Comparison of ENCODE assay signal across 21 mouse cellular contexts in genomic region chr11:4069664-4070063, GRCm38 (mm10). TPM values are rescaled to one million over a fixed set of nuclear protein-coding genes. Genes with fewer than 3 reads are reported as not detected.
DNase-seq lines count a peak whose midpoint lies in the region; ATAC-seq and TF ChIP-seq lines count a peak whose summit lies in the region.
"Had no signal": no experiment of that assay in that cellular context is flagged by ENCODE, and none has a peak within 500 bp of the region (broad histone marks: within the 10 kb centered on the region; RNA-seq: fewer than 3 reads in every experiment).

No protein-coding gene starts in this region.

- no peak overlapping the region for H3K4me3 ChIP-seq in forebrain, postnatal 0 days (ENCODE audit: low read depth, low read length)
- H3K4me3 ChIP-seq: embryonic facial prominence, embryonic 13.5 days; heart, embryonic 12.5 days; left cerebral cortex, adult 2 months had no signal

- H3K4me1 ChIP-seq in forebrain, postnatal 0 days (ENCODE audit: insufficient read depth) = no peaks in the 10 kb centered on the region
- H3K4me1 ChIP-seq: embryonic facial prominence, embryonic 13.5 days; heart, embryonic 12.5 days had no signal

- no peaks in the 10 kb centered on the region for H3K36me3 ChIP-seq in forebrain, postnatal 0 days (ENCODE audit: insufficient read depth)
- H3K36me3 ChIP-seq: embryonic facial prominence, embryonic 13.5 days; heart, embryonic 12.5 days had no signal

- peak overlapping the region; percentile 47 for H3K27ac ChIP-seq in forebrain, postnatal 0 days (ENCODE audit: low read depth, low read length)
- H3K27ac ChIP-seq: embryonic facial prominence, embryonic 13.5 days; left cerebral cortex, adult 2 months; macrophage had no signal

- WGBS in forebrain, postnatal 0 days = 59% methylated on average over 1 of the region's 1 CpGs

- intact Hi-C loops in left cerebral cortex, postnatal 14 days (cut with DNase I) = no loop called here

- H3K9ac ChIP-seq in forebrain, postnatal 0 days = no peak overlapping the region
- H3K9ac ChIP-seq: embryonic facial prominence, embryonic 13.5 days; heart, embryonic 12.5 days had no signal

- no peak overlapping the region for H3K4me2 ChIP-seq in forebrain, postnatal 0 days (ENCODE audit: low read depth)
- H3K4me2 ChIP-seq: embryonic facial prominence, embryonic 13.5 days; heart, embryonic 12.5 days had no signal

- H3K27me3 ChIP-seq in forebrain, postnatal 0 days (ENCODE audit: insufficient read depth, low read length) = no peaks in the 10 kb centered on the region

- H3K9me3 ChIP-seq in forebrain, postnatal 0 days (ENCODE audit: low read length) = no peaks in the 10 kb centered on the region
- H3K9me3 ChIP-seq: embryonic facial prominence, embryonic 13.5 days; heart, embryonic 12.5 days had no signal

- no peak for DNase-seq in frontal cortex, postnatal 14 days (ENCODE audit: low spot score in 2 of 2)
- peak; percentile 49 to 72 for DNase-seq in left cerebral cortex, postnatal 14 days (ENCODE audit: low spot score in 2 of 2)
- no peak for DNase-seq in left cerebral cortex, adult 11 months (ENCODE audit: low spot score)
- DNase-seq in MN1 (ENCODE audit: low spot score) = peak; percentile 32
- DNase-seq in forebrain, postnatal 0 days = peak; percentile 74
- DNase-seq in adrenal gland, postnatal 36 days = no peak
- DNase-seq in ovary, postnatal 14 days (ENCODE audit: low spot score) = no peak
- DNase-seq: cerebellum, adult 18-20 months; gastrocnemius, postnatal 14 days; heart, postnatal 36 days; kidney, postnatal 10 days had no signal

- no peak for TF ChIP-seq CTCF in forebrain, postnatal 0 days (IDR thresholded peaks at IDR 0.05; ENCODE audit: low read depth)

- 0 out of 2 replicates have a peak, but pooled peaks have one; percentile 59 for ATAC-seq in frontal cortex, adult (ENCODE audit: low TSS enrichment)
- ATAC-seq in forebrain, postnatal 0 days = peak; percentile 98
- ATAC-seq: intestine, postnatal 0 days had no signal

RNA-seq across cellular contexts. Expression of gene Sec14l3, which starts 5.0 kb away (rescaled TPM):
- total RNA-seq in left cerebral cortex, postnatal 14 days (2021) = 1 to 10 TPM; 2.0 to 2.1 TPM
- total RNA-seq in forebrain, postnatal 0 days (2014; rRNA removed) = 3.6 and 4.7 TPM in 2 replicates
- 2.1 and 3.8 TPM in 2 replicates for polyA plus RNA-seq in forebrain, postnatal 0 days (2015; fragmentation: Nextera tagmentation; extraction: Ambion mirVana)
- not detected for total RNA-seq in adrenal gland, postnatal 36 days (2021)
- total RNA-seq: gastrocnemius, postnatal 14 days; heart, postnatal 36 days; monocyte, adult 5-6 weeks; neutrophil, adult 5-6 weeks had no signal
- polyA plus RNA-seq: embryonic facial prominence, embryonic 13.5 days; heart, embryonic 12.5 days; intestine, postnatal 0 days; limb, embryonic 14.5 days; liver, embryonic 16.5 days; macrophage had no signal

RNA-seq across cellular contexts. Expression of gene Mtfp1, which starts 25.6 kb away (rescaled TPM):
- total RNA-seq in left cerebral cortex, postnatal 14 days (2021) = 100 to 1,000 TPM; 103 to 106 TPM
- 10.1 and 11.8 TPM in 2 replicates for total RNA-seq in forebrain, postnatal 0 days (2014; rRNA removed)
- polyA plus RNA-seq in forebrain, postnatal 0 days (2015; fragmentation: Nextera tagmentation; extraction: Ambion mirVana) = 12.4 and 14.2 TPM in 2 replicates
- 10 to 100 TPM; 22.2 to 22.3 TPM for total RNA-seq in adrenal gland, postnatal 36 days (2021)
- total RNA-seq: neutrophil, adult 5-6 weeks had no signal

RNA-seq across cellular contexts. Expression of gene Sec14l4, which starts 38.4 kb away (rescaled TPM):
- total RNA-seq in left cerebral cortex, postnatal 14 days (2021) = under 1 TPM; 0.22 to 0.40 TPM
- total RNA-seq in forebrain, postnatal 0 days (2014; rRNA removed) = not detected in 2 replicates
- not detected in 2 replicates for polyA plus RNA-seq in forebrain, postnatal 0 days (2015; fragmentation: Nextera tagmentation; extraction: Ambion mirVana)
- 1 to 10 TPM; 1.7 to 6.7 TPM for total RNA-seq in adrenal gland, postnatal 36 days (2021)
- total RNA-seq: gastrocnemius, postnatal 14 days; left cerebral cortex, adult 2 months; monocyte, adult 5-6 weeks; neutrophil, adult 5-6 weeks had no signal
- polyA plus RNA-seq: heart, embryonic 12.5 days; macrophage had no signal

RNA-seq across cellular contexts. Expression of gene Sec14l2, which starts 53.6 kb away (rescaled TPM):
- 10 to 100 TPM; 24.5 to 25.9 TPM for total RNA-seq in left cerebral cortex, postnatal 14 days (2021)
- 4.4 and 5.8 TPM in 2 replicates for total RNA-seq in forebrain, postnatal 0 days (2014; rRNA removed)
- polyA plus RNA-seq in forebrain, postnatal 0 days (2015; fragmentation: Nextera tagmentation; extraction: Ambion mirVana) = 2.9 and 3.4 TPM in 2 replicates
- 1 to 10 TPM; 1.3 to 1.5 TPM for total RNA-seq in adrenal gland, postnatal 36 days (2021)
- total RNA-seq: monocyte, adult 5-6 weeks had no signal

Comparison
In these comparisons a context has a peak if more than half of its experiments do, and no peak if none do; other contexts are left out.
1. DNase-seq: peak in left cerebral cortex, postnatal 14 days (2 of 2), MN1 (single experiment) and forebrain, postnatal 0 days (single experiment); none in frontal cortex, postnatal 14 days (0 of 2), left cerebral cortex, adult 11 months (single experiment), adrenal gland, postnatal 36 days (0 of 2) and ovary, postnatal 14 days (single experiment).